Mouse (Mus musculus): ENCODE measurements at regions not wholly inside any gene's neighbourhood (a gene's known extent, or its start where the extent isn't known, plus 50 kb on each side); places are given as distances from the start of the nearest gene placed in this dataset.

DNA sequence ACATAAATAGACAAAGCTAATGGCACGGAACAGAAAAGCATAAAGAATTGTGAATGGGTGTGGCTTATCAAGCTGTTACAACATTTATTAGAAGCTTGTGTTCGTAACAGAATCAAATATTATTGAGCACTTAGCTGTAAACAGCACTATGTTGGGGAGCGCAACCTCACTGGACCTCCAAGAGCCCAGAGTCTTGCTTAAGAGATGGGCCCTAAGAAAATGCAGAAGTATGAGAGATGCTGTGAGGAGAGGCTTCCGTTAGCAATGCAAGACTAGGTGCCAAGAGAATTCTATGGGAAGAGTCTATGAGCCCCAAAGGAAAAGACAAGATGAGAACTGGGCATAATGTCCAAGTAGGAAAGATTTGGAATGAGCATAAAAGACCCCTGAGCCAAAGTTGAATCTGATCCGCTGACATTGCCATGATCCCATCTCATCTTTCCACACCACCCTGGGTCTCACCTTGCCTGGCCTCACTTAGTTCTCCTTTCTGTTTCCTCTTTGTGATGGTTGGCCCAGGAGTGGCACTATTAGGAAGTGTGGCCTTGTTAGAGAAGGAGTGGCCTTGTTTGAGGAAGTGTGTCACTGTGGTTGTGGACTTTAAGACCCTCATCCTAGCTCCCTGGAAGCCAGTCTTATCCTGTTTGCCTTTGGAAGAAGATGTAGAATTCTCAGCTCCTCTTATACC, 169.3 kb upstream of the Tyw5 start:
- Histone ChIP-seq H3K79me2 (replicated peaks; ENCODE audit: control insufficient read depth, extremely low read depth, insufficient read depth, poor library complexity, severe bottlenecking) (no peaks in the 10 kb centered on the region), H3K27me3 (replicated peaks) (no peaks in the 10 kb centered on the region), H3K4me1 (ENCODE audit: control insufficient read depth in 1 of 2, insufficient read depth in 2 of 2) (peaks cover 0 to 16% of the 10 kb centered on the region in 2 experiments; a peak in 2 of 4 replicates), H3K4me3 (replicated peaks in 1 of 3; ENCODE audit: low read depth in 2 of 3, low read length in 2 of 3, poor library complexity in 1 of 3) (no peak overlapping the region), H3K9me3 (replicated peaks; ENCODE audit: low read length) (no peaks in the 10 kb centered on the region), H3K9ac (ENCODE audit: insufficient read depth, low read depth) (no peak overlapping the region), H3K4me2 (ENCODE audit: insufficient read depth, low read depth, poor library complexity, severe bottlenecking) (no peak overlapping the region), H3K36me3 (replicated peaks in 1 of 2; ENCODE audit: control insufficient read depth in 1 of 2, insufficient read depth in 1 of 2, low read length in 1 of 2) (no peaks in the 10 kb centered on the region), H3K27ac (ENCODE audit: insufficient read depth, low read depth) (no peak overlapping the region)
- DNase-seq (ENCODE audit: extremely low read depth) = no peak
- dilution Hi-C loops (cut with MboI; ENCODE audit: extremely low pct_ligation_motif_present, extremely low pct_unique_long_range_greater_than_20kb, low sequenced_read_pairs) (no loop called here), in situ Hi-C loops (cut with MboI; ENCODE audit: low pct_ligation_motif_present, low pct_unique_long_range_greater_than_20kb, low sequenced_read_pairs) (no loop called here)
- TF ChIP-seq GABPA (IDR thresholded peaks at IDR 0.05; ENCODE audit: insufficient replicate concordance, low read depth, low read length) = no peak
- TF ChIP-seq ZMIZ1 (IDR thresholded peaks at IDR 0.05; ENCODE audit: low read depth, low read length) = no peak
- no peak for TF ChIP-seq IRF4 (IDR thresholded peaks at IDR 0.05; ENCODE audit: low read depth, low read length)
- no peak for TF ChIP-seq MXI1 (IDR thresholded peaks at IDR 0.05; ENCODE audit: low read depth, low read length)
- no peak for TF ChIP-seq TCF12 (IDR thresholded peaks at IDR 0.05; ENCODE audit: low read depth, low read length)
- no peak for TF ChIP-seq MAZ (IDR thresholded peaks at IDR 0.05; ENCODE audit: low read depth, low read length)
- no peak for TF ChIP-seq NRF1 (IDR thresholded peaks at IDR 0.05; ENCODE audit: low read depth, low read length)
- no peak for TF ChIP-seq KAT2A (IDR thresholded peaks at IDR 0.05; ENCODE audit: insufficient replicate concordance, low read length)
- TF ChIP-seq PAX5 (IDR thresholded peaks at IDR 0.05; ENCODE audit: low read length) = no peak
- no peak for TF ChIP-seq JUN (IDR thresholded peaks at IDR 0.05; ENCODE audit: insufficient read depth, low read depth, low read length)
- no peak for TF ChIP-seq UBTF (IDR thresholded peaks at IDR 0.05; ENCODE audit: low read depth, low read length)
- no peak for TF ChIP-seq ETS1 (conservative IDR thresholded peaks at IDR 0.05; ENCODE audit: low read depth, low read length)
- no peak for TF ChIP-seq MAX (IDR thresholded peaks at IDR 0.05; ENCODE audit: low read length)
- TF ChIP-seq USF2 (conservative IDR thresholded peaks at IDR 0.05; ENCODE audit: low read depth, low read length) = no peak

DNA sequence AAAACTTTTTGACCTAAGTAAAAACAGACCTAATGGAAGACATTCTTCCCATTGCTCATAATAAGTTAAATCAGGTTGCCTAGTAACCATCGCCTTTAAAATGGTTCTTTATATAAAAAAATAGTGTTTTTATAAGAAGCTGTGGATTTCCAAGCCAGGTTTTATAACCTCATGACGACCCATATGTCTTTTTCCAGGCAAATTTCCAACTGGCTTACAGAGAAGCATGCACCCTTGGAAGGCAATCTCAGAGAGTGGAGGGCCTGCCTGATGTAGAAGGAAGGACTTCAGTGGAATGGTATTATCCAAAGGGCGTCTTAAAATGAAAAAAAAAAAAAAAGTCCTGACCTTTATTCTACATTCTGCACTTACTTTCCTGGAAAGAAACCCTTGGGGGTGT, 172.2 kb upstream of the Tyw5 start:
- no peaks in the 10 kb centered on the region for H3K36me3 ChIP-seq (replicated peaks in 1 of 2; ENCODE audit: control insufficient read depth in 1 of 2, insufficient read depth in 1 of 2, low read length in 1 of 2)
- TF ChIP-seq SMC3 (IDR thresholded peaks at IDR 0.05; ENCODE audit: low read depth, low read length) = no peak
- no peak for TF ChIP-seq KAT2A (IDR thresholded peaks at IDR 0.05; ENCODE audit: insufficient replicate concordance, low read length)
- TF ChIP-seq CHD2 (IDR thresholded peaks at IDR 0.05; ENCODE audit: low read length) = no peak
- no peak for TF ChIP-seq ELF1 (IDR thresholded peaks at IDR 0.05; ENCODE audit: low read depth, low read length)
- TF ChIP-seq TCF12 (IDR thresholded peaks at IDR 0.05; ENCODE audit: low read depth, low read length) = no peak
- TF ChIP-seq ETS1 (conservative IDR thresholded peaks at IDR 0.05; ENCODE audit: low read depth, low read length) = no peak
- no peak for TF ChIP-seq MEF2A (IDR thresholded peaks at IDR 0.05; ENCODE audit: borderline replicate concordance, low read depth, low read length)
- no peak for TF ChIP-seq BHLHE40 (IDR thresholded peaks at IDR 0.05; ENCODE audit: low read depth, low read length)
- TF ChIP-seq MYC (IDR thresholded peaks at IDR 0.05; ENCODE audit: low read depth, low read length) = no peak
- TF ChIP-seq NELFE (IDR thresholded peaks at IDR 0.05; ENCODE audit: low read depth, low read length) = no peak
- no peak for TF ChIP-seq ZMIZ1 (IDR thresholded peaks at IDR 0.05; ENCODE audit: low read depth, low read length)
- no peak for TF ChIP-seq MAZ (IDR thresholded peaks at IDR 0.05; ENCODE audit: low read depth, low read length)
- no peak for TF ChIP-seq MAFK (IDR thresholded peaks at IDR 0.05; ENCODE audit: insufficient replicate concordance, low read length)
- TF ChIP-seq POLR2AphosphoS2 (IDR thresholded peaks at IDR 0.05; ENCODE audit: low read depth, low read length) = no peak
- TF ChIP-seq MAX (IDR thresholded peaks at IDR 0.05; ENCODE audit: low read length) = no peak
- no peak overlapping the region for H3K9ac ChIP-seq (ENCODE audit: insufficient read depth, low read depth)
- H3K27me3 ChIP-seq (replicated peaks) = no peaks in the 10 kb centered on the region
- in situ Hi-C loops (cut with MboI; ENCODE audit: low pct_ligation_motif_present, low pct_unique_long_range_greater_than_20kb, low sequenced_read_pairs) = no loop called here
- no peak overlapping the region for H3K27ac ChIP-seq (ENCODE audit: insufficient read depth, low read depth)
- DNase-seq (ENCODE audit: extremely low read depth) = no peak
- H3K4me3 ChIP-seq (replicated peaks in 1 of 3; ENCODE audit: low read depth in 2 of 3, low read length in 2 of 3, poor library complexity in 1 of 3) = no peak overlapping the region
- dilution Hi-C loops (cut with MboI; ENCODE audit: extremely low pct_ligation_motif_present, extremely low pct_unique_long_range_greater_than_20kb, low sequenced_read_pairs) = no loop called here
- no peaks in the 10 kb centered on the region for H3K79me2 ChIP-seq (replicated peaks; ENCODE audit: control insufficient read depth, extremely low read depth, insufficient read depth, poor library complexity, severe bottlenecking)
- H3K4me1 ChIP-seq (ENCODE audit: control insufficient read depth in 1 of 2, insufficient read depth in 2 of 2) = peaks cover 0 to 23% of the 10 kb centered on the region in 2 experiments; a peak in 3 of 4 replicates
- no peaks in the 10 kb centered on the region for H3K9me3 ChIP-seq (replicated peaks; ENCODE audit: low read length)
- H3K4me2 ChIP-seq (ENCODE audit: insufficient read depth, low read depth, poor library complexity, severe bottlenecking) = no peak overlapping the region

Data from CH12.LX (cell line).